Mouse (Mus musculus) kidney, postnatal 0 days (tissue): ENCODE data around the gene Grk5. TPM values are rescaled to one million over a fixed set of nuclear protein-coding genes. Genes with fewer than 3 reads are reported as not detected.
A peak's percentile ranks its signal among the peaks of the same experiment; 100 is the strongest.

Experiments used
- ATAC-seq: fragments of 200-750 bp; cut with Nextera tagmentation; replicated peaks from 2 replicates; pipeline ENCODE4 v1.8.0; 2017; ENCODE audit warnings: low read depth, moderate number of reproducible peaks, moderate TSS enrichment, moderate library complexity; ENCODE audit not compliant: low FRiP score
- DNase-seq: peaks from one replicate; pipeline ENCODE4 v3.0.0-alpha.2; 2016; ENCODE audit warnings: low spot score
- H3K27ac ChIP-seq: fragments of 300-500 bp; sonication (generic); 2 replicates; pipeline ENCODE4 v1.5.1; 2014; ENCODE audit warnings: mild to moderate bottlenecking
- H3K27me3 ChIP-seq: fragments of 300-500 bp; sonication (generic); 2 replicates; pipeline ENCODE4 v1.6.1; 2014; ENCODE audit warnings: low read length, mixed read lengths; ENCODE audit not compliant: insufficient read depth
- H3K36me3 ChIP-seq: fragments of 300-500 bp; sonication (generic); 2 replicates; pipeline ENCODE4 v1.6.1; 2014; ENCODE audit warnings: low read length, mixed read lengths; ENCODE audit not compliant: insufficient read depth
- H3K4me1 ChIP-seq: fragments of 300-500 bp; sonication (generic); replicated peaks from 2 replicates; pipeline ENCODE4 v1.6.1; 2014; ENCODE audit warnings: antibody characterized with exemption, low read length, mixed read lengths; ENCODE audit not compliant: insufficient read depth
- H3K4me2 ChIP-seq: fragments of 300-500 bp; sonication (generic); 2 replicates; pipeline ENCODE4 v1.6.1; 2014; ENCODE audit warnings: mild to moderate bottlenecking, low read length, moderate library complexity, mixed read lengths
- H3K4me3 ChIP-seq: fragments of 300-500 bp; sonication (generic); replicated peaks from 2 replicates; pipeline ENCODE4 v1.5.1; 2014; ENCODE audit warnings: low read depth, low read length
- H3K9ac ChIP-seq: fragments of 300-500 bp; sonication (generic); 2 replicates; pipeline ENCODE4 v1.6.1; 2014; ENCODE audit warnings: low read depth, low read length
- H3K9me3 ChIP-seq: fragments of 300-500 bp; sonication (generic); replicated peaks from 2 replicates; pipeline ENCODE4 v1.6.1; 2016; ENCODE audit warnings: low read length, inconsistent platforms, mixed read lengths
- CTCF ChIP-seq: IDR thresholded peaks from 2 replicates; pipeline ENCODE4 v1.5.1; 2016; ENCODE audit warnings: antibody characterized with exemption, low read depth, mild to moderate bottlenecking, moderate library complexity
- WGBS: fragments of 180-500 bp; shearing (Covaris S2); extraction: QIAGEN DNeasy Blood & Tissue Kit; methylation state at CpG from one replicate; pipeline ENCODE4 v1.1.7; 2014; 5-methylcytosine and 5-hydroxymethylcytosine counted together
- polyA plus RNA-seq: library from polyadenylated mRNA; unstranded; fragments of >200 nt; fragmentation: Nextera tagmentation; extraction: Ambion mirVana; gene quantifications from 2 replicates; pipeline ENCODE4 v1.2.1, GENCODE M21; 2015

Grk5 gene
- polyA plus RNA-seq, 1 experiment from 2014 or later, result 2.3 TPM

DNA sequence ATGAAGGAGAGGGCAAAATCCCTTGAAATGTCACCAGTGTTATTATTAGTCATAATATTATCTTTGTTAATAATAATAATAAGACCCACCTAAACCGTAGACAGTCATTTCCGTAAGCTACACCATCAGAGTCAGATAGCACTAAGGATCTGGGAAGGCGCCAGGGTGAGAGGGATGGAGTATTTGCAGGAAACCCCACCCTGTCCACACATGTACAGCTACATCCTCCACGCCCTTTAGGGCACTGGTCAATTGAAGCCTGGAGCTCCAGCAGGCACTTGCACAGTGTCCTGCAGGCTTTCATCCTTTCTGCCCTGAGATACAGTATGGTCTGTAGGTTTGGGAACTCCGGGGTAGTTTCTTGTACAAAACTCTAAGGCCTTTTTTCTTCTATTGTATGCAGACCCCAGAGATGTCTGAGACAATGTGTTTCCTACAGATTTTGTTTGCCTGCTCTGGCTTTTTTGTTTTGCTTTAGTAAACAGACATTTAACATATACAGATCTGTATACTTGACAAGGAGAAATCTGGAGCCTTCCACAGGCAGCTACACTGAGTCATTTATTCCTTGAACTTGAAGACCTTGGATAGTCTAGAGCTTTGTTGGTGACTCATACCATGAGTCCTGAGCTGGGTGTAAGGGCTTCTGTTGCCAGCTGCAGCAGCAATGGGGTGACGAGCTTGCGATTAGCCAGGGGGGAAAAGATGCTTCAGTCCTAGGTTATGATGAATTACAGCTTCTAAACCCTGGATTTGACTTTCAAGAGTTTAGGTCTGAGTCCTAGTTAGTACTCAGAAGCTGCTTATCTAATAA is 60.7 kb downstream of the Grk5 start:
- no peak for ATAC-seq
- WGBS, result 79% methylated on average over 7 of the region's 7 CpGs
- H3K27ac ChIP-seq, result no peak overlapping the region
- no peak overlapping the region for H3K4me2 ChIP-seq
- H3K27me3 ChIP-seq, result no peaks in the 10 kb centered on the region
- H3K9me3 ChIP-seq, result no peaks in the 10 kb centered on the region
- no peak overlapping the region for H3K9ac ChIP-seq
- H3K4me3 ChIP-seq, result no peak overlapping the region
- DNase-seq, result peak; percentile 24
- H3K4me1 ChIP-seq, result no peaks in the 10 kb centered on the region
- H3K36me3 ChIP-seq, result no peaks in the 10 kb centered on the region
- TF ChIP-seq CTCF, result no peak

DNA sequence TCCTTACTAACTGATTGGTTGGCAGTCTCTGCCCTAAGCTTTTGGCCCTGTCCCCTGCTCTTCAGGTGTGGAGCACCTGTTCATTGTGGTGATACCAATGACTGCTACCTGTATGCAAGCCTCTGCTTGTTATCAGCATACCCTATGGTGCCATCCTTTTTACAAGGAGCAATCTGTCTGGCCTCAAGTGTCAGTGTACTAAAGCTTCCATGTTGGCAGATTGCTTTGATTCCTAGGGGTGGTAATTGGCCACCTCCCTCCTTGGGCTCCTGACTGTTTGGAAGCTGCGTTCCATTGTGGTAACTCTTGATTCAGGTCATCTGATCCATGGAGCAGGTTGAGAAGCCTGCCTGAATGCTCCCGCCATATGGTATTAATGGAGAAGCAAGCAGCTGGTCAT is 65.6 kb downstream of the Grk5 start:
- Histone ChIP-seq H3K4me1 (no peaks in the 10 kb centered on the region), H3K4me3 (no peak overlapping the region), H3K27ac (no peak overlapping the region), H3K9ac (no peak overlapping the region), H3K36me3 (no peaks in the 10 kb centered on the region), H3K4me2 (no peak overlapping the region), H3K9me3 (no peaks in the 10 kb centered on the region), H3K27me3 (no peaks in the 10 kb centered on the region)
- no peak for TF ChIP-seq CTCF
- WGBS, result 91% methylated on average over 2 of the region's 2 CpGs
- ATAC-seq (no peak), DNase-seq (no peak)

DNA sequence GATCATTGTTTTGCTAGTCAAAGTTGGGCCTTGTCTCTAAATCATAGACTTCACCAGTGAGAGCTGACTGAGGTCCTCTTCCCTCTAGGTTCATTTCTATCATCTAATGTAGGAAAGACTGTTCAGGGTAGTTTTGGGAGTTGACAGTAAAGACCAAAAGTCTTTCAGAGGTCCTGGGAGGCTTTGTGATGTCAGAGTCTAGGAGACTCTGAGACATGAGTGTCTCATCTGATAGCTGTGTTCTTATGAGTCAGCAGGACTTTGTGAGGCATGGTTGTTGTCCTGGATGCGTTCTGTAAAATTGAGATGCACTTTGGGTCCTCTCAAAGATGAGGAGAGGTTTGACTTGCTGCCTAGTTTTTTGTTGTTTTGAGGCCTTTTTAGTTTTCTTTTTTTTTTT is 66.2 kb downstream of the Grk5 start:
- 92% methylated on average over 1 of the region's 1 CpGs for WGBS
- no peak for TF ChIP-seq CTCF

DNA sequence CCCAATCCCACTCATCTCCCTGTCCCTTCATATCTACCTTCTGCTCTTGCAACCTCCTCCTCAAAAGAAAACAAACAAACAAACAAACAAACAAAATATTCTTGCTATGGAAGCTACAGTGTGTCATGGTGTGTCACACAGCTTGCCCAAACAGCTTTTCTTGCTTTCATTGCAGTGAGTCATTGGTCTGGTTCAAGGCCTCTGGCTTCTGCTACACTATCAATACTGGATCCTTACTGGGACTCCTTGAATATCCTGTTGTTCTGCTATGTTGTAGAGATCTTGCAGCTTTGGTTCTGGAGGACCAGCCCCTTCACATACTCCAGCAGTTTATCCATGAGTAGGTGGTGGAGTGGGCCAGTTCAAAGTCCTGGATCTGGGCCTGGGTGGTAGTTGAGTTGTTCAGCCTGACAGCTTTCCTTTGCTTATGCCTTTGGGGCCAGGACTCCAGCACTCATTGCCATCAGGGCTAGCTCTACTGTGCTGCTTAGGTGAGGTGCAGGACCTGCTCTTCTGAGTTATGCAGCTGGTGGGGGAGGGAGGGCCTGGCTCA is 66.7 kb downstream of the Grk5 start:
- no peak for TF ChIP-seq CTCF
- Histone ChIP-seq H3K27ac (no peak overlapping the region), H3K9ac (no peak overlapping the region), H3K36me3 (no peaks in the 10 kb centered on the region), H3K4me3 (no peak overlapping the region), H3K9me3 (no peaks in the 10 kb centered on the region), H3K27me3 (no peaks in the 10 kb centered on the region), H3K4me2 (no peak overlapping the region), H3K4me1 (no peaks in the 10 kb centered on the region)
- DNase-seq (no peak), ATAC-seq (no peak)

More for the DNA sequence above, 66.2 kb downstream of the Grk5 start:
- no peaks in the 10 kb centered on the region for H3K9me3 ChIP-seq
- H3K4me2 ChIP-seq, result no peak overlapping the region
- DNase-seq (no peak), ATAC-seq (no peak)
- H3K4me3 ChIP-seq, result no peak overlapping the region
- no peaks in the 10 kb centered on the region for H3K4me1 ChIP-seq
- H3K9ac ChIP-seq, result no peak overlapping the region
- H3K27me3 ChIP-seq, result no peaks in the 10 kb centered on the region
- H3K36me3 ChIP-seq, result no peaks in the 10 kb centered on the region
- no peak overlapping the region for H3K27ac ChIP-seq

DNA sequence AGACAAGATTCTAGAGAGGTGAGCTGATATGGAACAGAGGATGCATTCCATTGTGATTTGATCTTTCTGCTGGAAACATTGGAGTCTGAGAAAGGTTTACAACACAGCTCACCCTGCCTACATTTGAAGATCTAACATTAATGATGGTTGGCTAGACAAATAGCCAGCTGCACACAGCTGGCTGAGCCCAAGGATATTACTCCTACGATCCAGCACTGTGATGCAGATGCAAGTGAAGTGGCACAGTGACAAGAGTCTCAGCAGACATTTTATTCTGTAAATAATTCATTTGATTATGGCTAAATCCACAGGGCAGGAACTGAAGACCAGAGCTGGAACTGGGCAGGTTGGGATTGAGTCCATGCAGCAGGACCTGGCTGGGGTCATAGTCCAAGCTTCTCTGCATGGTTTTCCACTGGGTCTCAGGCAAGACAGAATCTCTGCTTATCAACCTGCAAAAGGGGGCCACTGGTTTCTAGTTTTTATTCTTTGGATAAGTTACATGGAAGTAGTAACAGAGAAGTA is 70.2 kb downstream of the Grk5 start:
- H3K9me3 ChIP-seq, result no peaks in the 10 kb centered on the region
- no peak overlapping the region for H3K9ac ChIP-seq
- no peak for ATAC-seq
- H3K36me3 ChIP-seq, result no peaks in the 10 kb centered on the region
- peak; percentile 46 for DNase-seq
- WGBS, result 45% methylated on average over 1 of the region's 1 CpGs
- no peak overlapping the region for H3K27ac ChIP-seq
- no peak overlapping the region for H3K4me3 ChIP-seq
- no peaks in the 10 kb centered on the region for H3K27me3 ChIP-seq
- TF ChIP-seq CTCF, result no peak
- H3K4me2 ChIP-seq, result no peak overlapping the region
- no peaks in the 10 kb centered on the region for H3K4me1 ChIP-seq

DNA sequence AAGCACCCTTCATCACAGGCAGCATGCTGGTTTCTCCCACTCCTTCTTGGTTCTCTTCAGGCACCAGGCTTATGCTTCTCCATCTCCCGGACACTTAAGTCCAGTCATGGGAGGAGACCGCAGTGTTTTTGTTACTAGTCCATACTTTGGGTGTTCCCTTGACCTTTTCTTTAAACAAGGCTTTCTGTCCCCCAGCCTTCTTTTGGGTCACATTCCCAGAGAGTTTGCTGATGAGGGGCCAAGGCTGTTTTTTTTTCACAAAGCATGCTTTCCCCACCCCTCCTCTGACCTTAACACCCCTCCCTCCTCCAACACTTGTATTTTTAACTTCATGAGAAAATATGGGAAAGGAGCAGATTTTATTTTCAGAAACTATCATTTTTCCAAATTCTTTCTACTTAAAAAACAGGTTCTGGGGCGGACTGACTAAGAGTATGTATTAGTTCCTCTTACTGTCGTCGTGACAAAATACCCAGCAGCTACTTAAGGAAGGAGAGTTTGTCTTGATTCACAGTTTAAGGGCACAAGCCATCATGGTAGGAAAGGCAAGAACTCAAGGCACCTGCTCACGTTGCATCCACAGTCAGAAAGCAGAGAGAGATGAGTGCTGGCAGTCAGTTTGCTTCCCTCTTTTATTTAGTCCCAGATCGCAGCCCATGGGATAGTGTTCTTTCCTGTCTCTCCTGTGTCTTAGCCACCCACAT is 73.0 kb downstream of the Grk5 start:
- WGBS, result 64% methylated on average over 7 of the region's 7 CpGs
- Histone ChIP-seq H3K9me3 (no peaks in the 10 kb centered on the region), H3K27me3 (no peaks in the 10 kb centered on the region), H3K27ac (no peak overlapping the region; the same call in 1 of the 2 replicates), H3K9ac (no peak overlapping the region), H3K4me3 (no peak overlapping the region), H3K4me1 (no peaks in the 10 kb centered on the region), H3K36me3 (no peaks in the 10 kb centered on the region), H3K4me2 (no peak overlapping the region)
- DNase-seq (peak; percentile 38), ATAC-seq (no peak)
- no peak for TF ChIP-seq CTCF
